Mouse (Mus musculus): ENCODE data around the gene Foxc2. TPM values are rescaled to one million over a fixed set of nuclear protein-coding genes. Genes with fewer than 3 reads are reported as not detected.
A peak's percentile ranks its signal among the peaks of the same experiment; 100 is the strongest.

Gene Foxc2
- polyA plus RNA-seq, 1 experiment from 2014 or later: 0.48 TPM

DNA sequence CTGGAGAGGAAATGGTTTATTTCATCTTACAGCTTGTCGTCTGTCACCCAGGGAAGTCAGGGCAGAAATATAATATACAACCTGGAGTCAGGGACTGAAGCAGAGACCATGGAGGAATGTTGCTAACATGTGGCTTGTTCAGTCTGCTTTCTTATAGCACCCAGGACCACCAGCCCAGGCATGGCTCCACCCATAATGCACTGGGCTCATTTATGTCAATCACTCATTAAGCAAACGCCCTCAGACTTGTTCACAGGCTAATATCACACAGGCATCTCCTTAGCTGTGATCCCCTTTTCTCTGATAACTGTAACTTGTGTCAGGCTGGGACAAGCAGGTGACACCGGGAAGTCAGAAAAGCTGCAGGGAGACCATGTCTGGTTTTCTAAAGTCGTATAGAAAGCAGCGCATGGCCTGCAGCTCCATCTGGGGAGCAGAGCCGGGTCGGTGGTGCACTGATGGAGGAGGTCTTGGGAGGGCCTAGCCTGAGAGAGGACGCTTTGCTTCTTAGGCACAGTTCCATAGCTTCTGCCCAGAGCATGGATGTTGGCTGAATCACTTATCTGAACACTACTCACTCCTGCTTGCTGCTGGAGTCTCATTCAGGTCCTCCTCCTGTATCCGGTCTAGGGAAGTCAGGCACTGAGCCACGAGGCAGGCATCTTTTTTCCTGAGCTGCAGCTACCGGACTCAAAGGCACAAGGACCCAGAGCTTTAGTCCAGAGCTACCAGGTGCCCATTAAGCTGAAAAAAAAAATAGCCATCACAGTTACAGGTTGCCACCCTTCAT lies 47.1 kb downstream of the Foxc2 start:
- no peak for TF ChIP-seq CTCF (IDR thresholded peaks at IDR 0.05; ENCODE audit: low read depth)
- H3K27me3 ChIP-seq (replicated peaks; ENCODE audit: control insufficient read depth, insufficient read depth, low read length): no peaks in the 10 kb centered on the region
- H3K4me3 ChIP-seq (ENCODE audit: low read depth, low read length): no peak overlapping the region
- H3K4me2 ChIP-seq (replicated peaks; ENCODE audit: low read depth): no peak overlapping the region
- H3K9ac ChIP-seq (ENCODE audit: low read depth, low read length): no peak overlapping the region
- no peaks in the 10 kb centered on the region for H3K36me3 ChIP-seq (ENCODE audit: control insufficient read depth, insufficient read depth)
- no peaks in the 10 kb centered on the region for H3K9me3 ChIP-seq (ENCODE audit: control insufficient read depth)
- H3K4me1 ChIP-seq (replicated peaks; ENCODE audit: control insufficient read depth, insufficient read depth, low read length): no peaks in the 10 kb centered on the region
- 74% methylated on average over 11 of the region's 11 CpGs for WGBS
- no peak for ATAC-seq
- no peak overlapping the region for H3K27ac ChIP-seq (ENCODE audit: low read depth, low read length)

DNA sequence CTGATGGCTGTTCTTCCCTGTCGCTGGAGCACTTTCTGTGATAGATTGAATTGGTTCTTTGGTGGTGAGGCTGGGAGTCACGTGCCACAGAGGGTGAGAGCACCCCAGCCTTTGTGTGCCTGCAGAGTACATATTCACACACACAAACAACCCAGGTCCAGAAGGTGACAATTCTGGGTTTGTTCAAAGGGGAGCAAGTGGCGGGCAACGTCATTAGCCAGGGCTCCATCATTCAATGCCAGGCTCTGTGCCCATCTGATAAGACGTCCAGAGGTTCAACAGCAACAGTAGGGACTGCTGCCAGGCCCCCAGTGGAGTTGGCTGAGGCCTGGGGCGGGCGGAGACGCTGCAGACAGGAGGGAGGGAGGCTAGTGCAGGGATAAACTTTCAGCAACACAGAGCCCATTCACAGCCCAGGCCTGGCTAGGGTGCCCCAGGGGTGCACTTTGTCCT lies 48.1 kb downstream of the Foxc2 start:
- H3K4me3 ChIP-seq (ENCODE audit: low read depth, low read length): no peak overlapping the region
- no peaks in the 10 kb centered on the region for H3K4me1 ChIP-seq (replicated peaks; ENCODE audit: control insufficient read depth, insufficient read depth, low read length)
- ATAC-seq: 0 out of 2 replicates have a peak, but pooled peaks have one; percentile 38
- H3K9ac ChIP-seq (ENCODE audit: low read depth, low read length): no peak overlapping the region
- TF ChIP-seq CTCF (IDR thresholded peaks at IDR 0.05; ENCODE audit: low read depth): no peak
- H3K4me2 ChIP-seq (replicated peaks; ENCODE audit: low read depth): no peak overlapping the region
- no peak overlapping the region for H3K27ac ChIP-seq (ENCODE audit: low read depth, low read length)
- 35% methylated on average over 8 of the region's 8 CpGs for WGBS
- no peaks in the 10 kb centered on the region for H3K27me3 ChIP-seq (replicated peaks; ENCODE audit: control insufficient read depth, insufficient read depth, low read length)
- no peaks in the 10 kb centered on the region for H3K36me3 ChIP-seq (ENCODE audit: control insufficient read depth, insufficient read depth)
- H3K9me3 ChIP-seq (ENCODE audit: control insufficient read depth): no peaks in the 10 kb centered on the region

DNA sequence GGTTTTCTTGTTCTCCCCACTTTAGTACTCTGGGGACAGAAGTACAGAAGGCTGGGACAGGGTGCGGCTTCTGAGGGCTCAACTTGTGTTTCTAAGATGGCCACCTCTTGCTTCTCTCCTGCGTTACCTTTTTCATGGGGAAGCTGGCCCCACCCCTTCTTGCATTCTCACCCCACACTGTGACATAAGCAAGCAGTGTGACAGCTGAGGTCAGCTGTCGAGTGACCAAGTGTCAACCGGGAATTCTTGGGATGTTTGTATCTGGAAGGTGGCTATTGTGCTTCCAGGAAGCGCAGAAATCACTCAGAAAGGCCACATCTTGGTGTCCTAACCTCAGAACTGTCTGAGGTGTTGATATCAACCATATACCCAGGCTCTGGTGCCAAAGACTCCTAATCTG lies 52.1 kb downstream of the Foxc2 start:
- no peak overlapping the region for H3K4me3 ChIP-seq (ENCODE audit: low read depth, low read length)
- 63% methylated on average over 5 of the region's 5 CpGs for WGBS
- H3K27ac ChIP-seq (ENCODE audit: low read depth, low read length): no peak overlapping the region
- no peak for TF ChIP-seq CTCF (IDR thresholded peaks at IDR 0.05; ENCODE audit: low read depth)
- no peaks in the 10 kb centered on the region for H3K27me3 ChIP-seq (replicated peaks; ENCODE audit: control insufficient read depth, insufficient read depth, low read length)
- H3K9ac ChIP-seq (ENCODE audit: low read depth, low read length): no peak overlapping the region
- no peak for ATAC-seq
- no peaks in the 10 kb centered on the region for H3K4me1 ChIP-seq (replicated peaks; ENCODE audit: control insufficient read depth, insufficient read depth, low read length)
- H3K9me3 ChIP-seq (ENCODE audit: control insufficient read depth): no peaks in the 10 kb centered on the region
- no peaks in the 10 kb centered on the region for H3K36me3 ChIP-seq (ENCODE audit: control insufficient read depth, insufficient read depth)
- no peak overlapping the region for H3K4me2 ChIP-seq (replicated peaks; ENCODE audit: low read depth)

Small RNA genes lying within 50 kb of the gene (microRNA-seq; reads per million reads assigned to microRNA genes)
- not detected for gene Gm27530

Other genes starting within 250 kb of the Foxc2 start
- gene Foxf1, start 31.8 kb upstream of the Foxc2 start, polyA plus RNA-seq (2015; fragmentation: Nextera tagmentation; extraction: Ambion mirVana): 49.8 and 50.1 TPM in 2 replicates
- 24.9 and 25.1 TPM in 2 replicates for gene Mthfsd, start 7.8 kb upstream of the Foxc2 start, polyA plus RNA-seq (2015; fragmentation: Nextera tagmentation; extraction: Ambion mirVana)
- gene Foxl1, start 11.8 kb downstream of the Foxc2 start, polyA plus RNA-seq (2015; fragmentation: Nextera tagmentation; extraction: Ambion mirVana): 2.6 and 2.8 TPM in 2 replicates